Mouse (Mus musculus) stomach, postnatal 0 days (tissue): ENCODE results near the gene Il34.
A peak's percentile ranks its signal among the peaks of the same experiment; 100 is the strongest.

ENCODE experiments used
- CTCF ChIP-seq: IDR thresholded peaks from 2 replicates; pipeline ENCODE4 v1.5.1; 2016; ENCODE audit warnings: antibody characterized with exemption, low read depth, mild to moderate bottlenecking, moderate library complexity
- EP300 ChIP-seq: optimal IDR thresholded peaks from 2 replicates; pipeline ENCODE3; 2016; ENCODE audit warnings: antibody characterized with exemption

DNA sequence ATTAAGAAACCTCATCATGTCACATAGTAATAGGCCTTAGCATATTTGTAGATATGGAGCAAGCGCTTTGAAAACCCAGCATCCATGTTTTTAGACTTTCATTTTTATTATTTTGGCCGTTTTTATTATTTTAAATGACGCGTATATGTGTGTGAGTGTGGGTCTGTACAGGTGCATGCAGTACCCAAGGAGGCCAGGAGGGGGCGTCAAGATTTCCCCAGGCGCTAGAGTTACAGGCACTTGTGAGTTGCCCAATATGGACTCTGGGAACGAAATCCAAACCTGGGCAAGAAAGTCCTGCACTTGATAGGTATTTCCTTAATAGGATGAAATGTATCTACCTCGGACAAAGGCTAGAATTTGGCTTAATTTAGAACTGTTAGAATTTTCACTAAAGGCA is 30.4 kb downstream of the Il34 start:
- TF ChIP-seq CTCF (peak; percentile 59), EP300 (no peak)
